Mouse (Mus musculus): ENCODE data around the gene Xdh.

The Xdh gene

DNA sequence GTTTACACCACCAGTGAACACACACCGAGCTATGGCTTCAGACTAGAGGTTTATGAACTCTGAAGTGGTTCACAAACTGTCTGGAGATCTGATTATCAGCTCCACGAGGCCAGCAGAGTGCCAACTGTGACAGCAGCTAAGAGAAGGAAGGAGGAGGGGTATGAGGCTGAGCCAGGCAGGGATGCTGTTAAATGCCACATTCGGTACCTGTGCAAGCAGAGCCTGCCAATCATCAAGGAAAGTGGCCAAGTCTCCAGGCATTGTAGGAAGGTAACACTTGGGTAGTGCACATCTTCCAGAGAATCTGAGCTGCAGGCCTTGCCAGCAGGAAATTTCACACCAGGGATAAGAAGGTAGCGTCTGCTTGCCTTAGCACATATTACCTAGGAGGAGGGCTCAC, 15.7 kb downstream of the Xdh start:
- Histone ChIP-seq H3K4me1 (replicated peaks; ENCODE audit: low read depth, low read length) (no peaks in the 10 kb centered on the region), H3K4me3 (replicated peaks; ENCODE audit: low read length) (no peak overlapping the region), H3K36me3 (ENCODE audit: insufficient read depth, low read length) (no peaks in the 10 kb centered on the region), H3K9me3 (ENCODE audit: low read length) (no peaks in the 10 kb centered on the region), H3K27me3 (ENCODE audit: insufficient read depth, low read length) (no peaks in the 10 kb centered on the region)
- TF ChIP-seq CTCF (conservative IDR thresholded peaks at IDR 0.05; ENCODE audit: low read length), result no peak
- TF ChIP-seq NANOG (IDR thresholded peaks at IDR 0.05; ENCODE audit: borderline replicate concordance, low read length), result no peak
- TF ChIP-seq POU5F1 (IDR thresholded peaks at IDR 0.05; ENCODE audit: borderline replicate concordance, low read length), result no peak

DNA sequence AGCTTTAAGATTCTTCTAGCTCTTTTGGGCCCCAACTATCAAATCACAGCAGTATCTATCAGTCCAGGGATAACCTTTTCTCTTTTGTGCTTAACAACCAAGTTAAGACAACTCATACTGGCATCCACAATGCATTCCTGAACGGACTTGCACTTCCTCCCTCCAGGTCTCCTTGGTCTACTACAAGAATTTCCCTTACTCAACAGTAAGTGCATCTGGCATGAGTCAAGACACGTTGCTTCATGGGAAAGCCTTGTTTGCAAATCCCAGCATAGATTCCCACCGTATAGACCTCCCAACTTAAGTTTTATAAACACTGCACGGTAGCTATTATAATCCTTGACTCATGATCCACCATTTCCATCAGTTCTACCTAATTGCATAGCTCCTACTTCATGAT, 16.4 kb downstream of the Xdh start:
- Histone ChIP-seq H3K9me3 (ENCODE audit: low read length) (no peaks in the 10 kb centered on the region), H3K27me3 (ENCODE audit: insufficient read depth, low read length) (no peaks in the 10 kb centered on the region), H3K36me3 (ENCODE audit: insufficient read depth, low read length) (no peaks in the 10 kb centered on the region), H3K4me3 (replicated peaks; ENCODE audit: low read length) (no peak overlapping the region), H3K4me1 (replicated peaks; ENCODE audit: low read depth, low read length) (0 out of 2 replicates have a peak, but pooled peaks cover 4% of the 10 kb centered on the region)
- no peak for TF ChIP-seq POU5F1 (IDR thresholded peaks at IDR 0.05; ENCODE audit: borderline replicate concordance, low read length)
- no peak for TF ChIP-seq CTCF (conservative IDR thresholded peaks at IDR 0.05; ENCODE audit: low read length)
- TF ChIP-seq NANOG (IDR thresholded peaks at IDR 0.05; ENCODE audit: borderline replicate concordance, low read length), result no peak

DNA sequence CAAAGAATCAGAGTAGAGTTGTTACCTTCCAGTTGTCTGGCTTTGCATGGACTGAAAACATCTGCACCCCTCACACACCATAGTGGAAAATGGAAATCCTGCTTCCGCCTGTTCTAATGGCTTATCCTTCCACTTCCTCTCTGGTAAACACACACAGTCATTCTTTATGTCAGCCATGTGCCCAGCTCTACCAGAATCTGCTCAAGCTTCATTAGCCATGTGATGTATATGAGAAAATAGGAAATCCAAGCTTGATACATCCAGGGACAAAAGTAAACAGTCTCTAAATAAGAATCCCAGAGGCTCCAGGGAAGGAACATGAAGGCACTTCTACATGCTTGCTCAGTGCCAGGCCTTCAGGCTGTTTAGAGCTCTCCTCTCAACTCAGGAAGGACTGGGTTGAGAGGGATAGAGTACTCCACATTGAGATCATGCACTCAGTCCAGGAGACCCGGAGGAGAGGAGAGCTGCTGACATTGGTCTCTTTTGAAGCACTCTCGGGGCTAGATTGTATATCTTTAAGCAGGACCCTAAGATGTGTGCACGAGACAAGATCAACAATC, 17.4 kb downstream of the Xdh start:
- peaks cover 6% of the 10 kb centered on the region for H3K4me1 ChIP-seq (replicated peaks; ENCODE audit: low read depth, low read length)
- H3K9me3 ChIP-seq (ENCODE audit: low read length), result no peaks in the 10 kb centered on the region
- H3K4me3 ChIP-seq (replicated peaks; ENCODE audit: low read length), result no peak overlapping the region
- H3K36me3 ChIP-seq (ENCODE audit: insufficient read depth, low read length), result no peaks in the 10 kb centered on the region
- TF ChIP-seq CTCF (conservative IDR thresholded peaks at IDR 0.05; ENCODE audit: low read length) (no peak), NANOG (IDR thresholded peaks at IDR 0.05; ENCODE audit: borderline replicate concordance, low read length) (no peak), POU5F1 (IDR thresholded peaks at IDR 0.05; ENCODE audit: borderline replicate concordance, low read length) (no peak)
- H3K27me3 ChIP-seq (ENCODE audit: insufficient read depth, low read length), result no peaks in the 10 kb centered on the region

DNA sequence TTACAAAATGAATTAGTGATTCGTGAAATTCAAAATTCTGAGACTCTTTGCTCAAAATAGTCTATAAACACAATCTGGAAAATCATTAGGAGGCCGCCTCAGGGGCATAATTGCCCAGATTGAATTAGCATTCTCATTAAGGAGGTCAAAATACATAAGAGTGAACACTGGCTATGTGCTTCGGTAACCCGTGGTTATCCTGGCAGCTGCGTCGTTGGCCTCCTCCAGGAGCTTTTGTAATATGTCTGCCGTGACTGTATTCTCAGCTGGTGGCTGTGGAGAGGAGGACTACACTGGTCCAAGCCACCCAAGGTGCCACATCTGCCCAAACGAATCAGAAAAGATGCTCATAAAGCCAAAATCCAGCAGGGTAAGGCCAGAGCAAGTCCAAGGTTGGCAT, 30.5 kb downstream of the Xdh start:
- H3K4me1 ChIP-seq (replicated peaks; ENCODE audit: low read depth, low read length), result no peaks in the 10 kb centered on the region
- H3K27me3 ChIP-seq (ENCODE audit: insufficient read depth, low read length), result no peaks in the 10 kb centered on the region
- no peak overlapping the region for H3K4me3 ChIP-seq (replicated peaks; ENCODE audit: low read length)
- H3K36me3 ChIP-seq (ENCODE audit: insufficient read depth, low read length), result no peaks in the 10 kb centered on the region
- no peaks in the 10 kb centered on the region for H3K9me3 ChIP-seq (ENCODE audit: low read length)
- TF ChIP-seq NANOG (IDR thresholded peaks at IDR 0.05; ENCODE audit: borderline replicate concordance, low read length), result no peak
- TF ChIP-seq POU5F1 (IDR thresholded peaks at IDR 0.05; ENCODE audit: borderline replicate concordance, low read length), result no peak
- TF ChIP-seq CTCF (conservative IDR thresholded peaks at IDR 0.05; ENCODE audit: low read length), result no peak

DNA sequence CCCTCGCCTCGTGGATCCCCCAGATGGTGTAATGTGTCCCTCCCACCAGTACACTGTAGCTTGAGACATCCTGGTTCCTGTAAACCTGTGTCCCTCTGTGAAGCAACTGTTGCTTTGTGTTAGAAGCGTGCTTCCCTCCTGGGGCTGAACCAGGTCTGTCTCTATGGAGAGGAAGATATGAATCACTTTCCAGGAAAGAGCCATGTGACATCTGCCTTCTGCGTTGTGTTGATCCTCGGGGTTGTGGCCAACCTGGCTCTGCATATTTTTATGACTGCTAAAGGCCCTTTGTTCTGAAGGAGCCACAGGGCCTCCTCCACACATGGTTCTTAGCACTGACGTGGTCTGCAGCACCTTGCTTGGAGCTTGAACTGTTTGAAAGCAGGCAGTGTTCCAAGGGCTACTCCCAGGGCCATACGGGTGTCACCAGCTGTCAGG, 31.0 kb downstream of the Xdh start:
- Histone ChIP-seq H3K4me3 (replicated peaks; ENCODE audit: low read length) (no peak overlapping the region), H3K9me3 (ENCODE audit: low read length) (no peaks in the 10 kb centered on the region), H3K4me1 (replicated peaks; ENCODE audit: low read depth, low read length) (no peaks in the 10 kb centered on the region), H3K27me3 (ENCODE audit: insufficient read depth, low read length) (no peaks in the 10 kb centered on the region), H3K36me3 (ENCODE audit: insufficient read depth, low read length) (no peaks in the 10 kb centered on the region)
- TF ChIP-seq POU5F1 (IDR thresholded peaks at IDR 0.05; ENCODE audit: borderline replicate concordance, low read length) (no peak), NANOG (IDR thresholded peaks at IDR 0.05; ENCODE audit: borderline replicate concordance, low read length) (no peak), CTCF (conservative IDR thresholded peaks at IDR 0.05; ENCODE audit: low read length) (no peak)

DNA sequence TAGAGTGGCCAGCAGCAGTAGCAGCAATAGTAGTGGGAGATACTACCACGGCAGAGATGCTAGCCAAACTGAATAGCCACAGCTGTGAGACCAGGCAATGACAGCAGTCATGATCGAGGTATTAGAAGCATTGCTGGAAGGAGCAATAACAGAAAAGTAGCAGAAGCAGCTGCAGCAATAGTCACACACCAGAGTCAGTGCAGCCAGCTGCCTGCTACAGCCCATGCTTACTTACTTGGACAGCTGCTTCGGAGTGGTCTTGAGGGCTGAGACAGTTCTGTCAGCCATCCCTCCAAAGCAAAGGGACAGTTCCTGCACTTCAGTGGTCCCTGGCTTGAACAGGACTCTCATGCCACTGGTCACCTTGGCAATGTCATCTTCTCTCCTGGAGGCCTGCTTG, 31.9 kb downstream of the Xdh start:
- Histone ChIP-seq H3K27me3 (ENCODE audit: insufficient read depth, low read length) (no peaks in the 10 kb centered on the region), H3K4me1 (replicated peaks; ENCODE audit: low read depth, low read length) (no peaks in the 10 kb centered on the region), H3K4me3 (replicated peaks; ENCODE audit: low read length) (no peak overlapping the region), H3K36me3 (ENCODE audit: insufficient read depth, low read length) (no peaks in the 10 kb centered on the region), H3K9me3 (ENCODE audit: low read length) (no peaks in the 10 kb centered on the region)
- TF ChIP-seq POU5F1 (IDR thresholded peaks at IDR 0.05; ENCODE audit: borderline replicate concordance, low read length), result no peak
- TF ChIP-seq NANOG (IDR thresholded peaks at IDR 0.05; ENCODE audit: borderline replicate concordance, low read length), result no peak
- no peak for TF ChIP-seq CTCF (conservative IDR thresholded peaks at IDR 0.05; ENCODE audit: low read length)

DNA sequence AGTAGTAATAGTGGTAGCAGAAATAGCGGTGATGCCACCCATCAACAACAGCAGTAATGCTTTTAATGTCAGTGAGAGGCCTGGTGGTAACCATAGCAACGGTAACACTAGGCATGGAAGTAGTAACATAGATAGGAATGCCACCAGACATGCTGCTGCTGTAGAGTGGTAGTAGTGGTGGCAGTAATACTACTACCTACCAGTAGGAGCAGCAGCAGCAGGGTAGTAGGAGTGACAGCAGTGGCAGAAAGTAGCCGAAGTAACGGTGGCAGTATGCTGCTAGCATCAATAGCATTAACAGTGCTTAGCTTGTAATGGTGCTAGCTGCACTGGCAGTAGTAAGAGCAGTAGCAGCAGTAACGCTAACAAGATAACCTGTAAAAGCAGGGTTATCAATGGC, 32.3 kb downstream of the Xdh start:
- Histone ChIP-seq H3K9me3 (ENCODE audit: low read length) (no peaks in the 10 kb centered on the region), H3K27me3 (ENCODE audit: insufficient read depth, low read length) (no peaks in the 10 kb centered on the region), H3K4me3 (replicated peaks; ENCODE audit: low read length) (no peak overlapping the region), H3K36me3 (ENCODE audit: insufficient read depth, low read length) (no peaks in the 10 kb centered on the region), H3K4me1 (replicated peaks; ENCODE audit: low read depth, low read length) (no peaks in the 10 kb centered on the region)
- TF ChIP-seq POU5F1 (IDR thresholded peaks at IDR 0.05; ENCODE audit: borderline replicate concordance, low read length) (no peak), CTCF (conservative IDR thresholded peaks at IDR 0.05; ENCODE audit: low read length) (no peak), NANOG (IDR thresholded peaks at IDR 0.05; ENCODE audit: borderline replicate concordance, low read length) (no peak)

DNA sequence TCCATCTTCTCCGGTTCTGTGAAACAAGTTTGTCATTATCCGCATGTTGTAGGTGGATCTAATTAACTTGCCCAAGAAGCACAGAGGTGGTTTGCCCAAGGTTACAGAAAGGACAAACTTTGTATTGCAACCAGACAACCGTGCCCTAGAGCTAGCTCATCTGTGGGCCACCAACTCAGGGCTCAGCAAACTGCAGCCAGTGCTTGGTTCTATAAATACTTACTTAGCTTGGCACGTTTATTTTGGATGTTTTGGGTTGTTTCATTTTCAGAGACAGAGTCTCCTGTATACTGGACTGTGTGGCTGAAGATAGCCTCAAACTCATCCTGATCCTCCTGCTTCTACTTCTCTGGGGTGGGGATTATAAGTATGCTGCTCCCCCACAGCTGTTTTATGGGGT, 35.3 kb downstream of the Xdh start:
- no peaks in the 10 kb centered on the region for H3K36me3 ChIP-seq (ENCODE audit: insufficient read depth, low read length)
- H3K4me1 ChIP-seq (replicated peaks; ENCODE audit: low read depth, low read length), result no peaks in the 10 kb centered on the region
- H3K27me3 ChIP-seq (ENCODE audit: insufficient read depth, low read length), result no peaks in the 10 kb centered on the region
- H3K9me3 ChIP-seq (ENCODE audit: low read length), result no peaks in the 10 kb centered on the region
- TF ChIP-seq CTCF (conservative IDR thresholded peaks at IDR 0.05; ENCODE audit: low read length) (no peak), POU5F1 (IDR thresholded peaks at IDR 0.05; ENCODE audit: borderline replicate concordance, low read length) (no peak), NANOG (IDR thresholded peaks at IDR 0.05; ENCODE audit: borderline replicate concordance, low read length) (no peak)
- H3K4me3 ChIP-seq (replicated peaks; ENCODE audit: low read length), result no peak overlapping the region

DNA sequence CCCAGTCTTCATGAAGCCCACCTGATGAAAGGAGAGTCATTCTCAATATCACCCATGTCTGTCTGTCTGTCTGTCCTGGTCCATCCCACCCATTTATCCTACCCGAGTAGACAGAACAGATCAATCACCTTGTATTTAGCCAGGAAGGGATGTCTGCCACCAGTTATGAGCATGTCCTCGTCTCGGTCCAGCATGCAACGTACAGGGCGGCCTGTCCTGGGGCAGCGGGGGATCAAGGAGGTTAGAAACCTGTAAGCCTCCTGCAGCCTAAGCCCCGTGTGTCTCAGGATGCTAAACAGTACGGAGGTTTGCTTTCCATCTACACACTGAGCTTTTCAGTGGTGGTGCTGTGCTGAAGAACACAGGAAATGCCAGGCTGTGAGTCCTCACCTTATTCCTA, 43.9 kb downstream of the Xdh start:
- no peaks in the 10 kb centered on the region for H3K4me1 ChIP-seq (replicated peaks; ENCODE audit: low read depth, low read length)
- H3K4me3 ChIP-seq (replicated peaks; ENCODE audit: low read length), result no peak overlapping the region
- H3K36me3 ChIP-seq (ENCODE audit: insufficient read depth, low read length), result no peaks in the 10 kb centered on the region
- no peaks in the 10 kb centered on the region for H3K27me3 ChIP-seq (ENCODE audit: insufficient read depth, low read length)
- TF ChIP-seq NANOG (IDR thresholded peaks at IDR 0.05; ENCODE audit: borderline replicate concordance, low read length) (no peak), POU5F1 (IDR thresholded peaks at IDR 0.05; ENCODE audit: borderline replicate concordance, low read length) (no peak), CTCF (conservative IDR thresholded peaks at IDR 0.05; ENCODE audit: low read length) (no peak)
- no peaks in the 10 kb centered on the region for H3K9me3 ChIP-seq (ENCODE audit: low read length)
